Mouse (Mus musculus) myocyte (in vitro differentiated cells): ENCODE data around the gene Stn1.

Source experiments
- E2F4 ChIP-seq: IDR thresholded peaks from one replicate; pipeline ENCODE4 v1.6.1; 2011; ENCODE audit warnings: mild to moderate bottlenecking, control low read depth, moderate library complexity; ENCODE audit not compliant: insufficient read depth
- POLR2A ChIP-seq: IDR thresholded peaks from one replicate; pipeline ENCODE4 v1.6.1; 2011; ENCODE audit warnings: low read depth, mild to moderate bottlenecking, control low read depth, moderate library complexity; ENCODE audit not compliant: insufficient read length
- TCF12 ChIP-seq: IDR thresholded peaks from one replicate; pipeline ENCODE4 v1.6.1; 2011; ENCODE audit warnings: mild to moderate bottlenecking, control low read depth; ENCODE audit not compliant: poor library complexity, insufficient read depth, severe bottlenecking

GRCm38 (mm10) chr19:47468750-47469149 is 68.6 kb downstream of the Stn1 start:
- TF ChIP-seq TCF12, result no peak
- no peak for TF ChIP-seq POLR2A
- no peak for TF ChIP-seq E2F4
